Mouse (Mus musculus): Measurements from ENCODE around the gene Tysnd1. TPM values are rescaled to one million over a fixed set of nuclear protein-coding genes. Genes with fewer than 3 reads are reported as not detected.

The Tysnd1 gene
- polyA plus RNA-seq, 1 experiment from 2014 or later: 35.7 TPM

DNA sequence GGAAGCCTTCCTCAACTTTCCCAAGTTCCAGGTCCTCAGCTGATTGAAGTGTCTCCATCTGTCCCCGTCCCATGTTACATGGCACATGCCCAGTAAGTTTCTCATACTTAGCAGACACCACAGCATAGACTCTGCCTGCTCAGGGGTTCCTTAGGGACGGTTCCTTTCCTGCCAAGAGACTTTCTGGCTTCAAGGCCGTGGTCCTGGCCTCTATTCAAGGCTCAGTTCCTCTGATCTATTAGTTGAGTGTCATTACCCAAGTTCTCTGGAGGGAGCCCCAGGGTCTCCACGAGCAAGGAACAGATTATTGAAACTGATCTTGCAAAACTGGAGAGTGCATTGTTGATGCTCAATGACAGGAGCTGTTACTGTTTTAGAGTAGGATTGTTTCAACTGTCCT, 9.3 kb downstream of the Tysnd1 start:
- no peak for DNase-seq (ENCODE audit: low spot score)
- H3K9me3 ChIP-seq: no peaks in the 10 kb centered on the region
- no peaks in the 10 kb centered on the region for H3K27me3 ChIP-seq (ENCODE audit: insufficient read depth, poor library complexity, severe bottlenecking)
- no peak overlapping the region for H3K4me3 ChIP-seq
- peaks cover 35% of the 10 kb centered on the region for H3K36me3 ChIP-seq
- 82% methylated on average over 4 of the region's 4 CpGs for WGBS
- H3K4me1 ChIP-seq (replicated peaks): no peaks in the 10 kb centered on the region
- H3K27ac ChIP-seq: no peak overlapping the region

GRCm38 (mm10) chr10:61706412-61707375, 11.4 kb downstream of the Tysnd1 start:
- H3K4me3 ChIP-seq: no peak overlapping the region
- WGBS: 77% methylated on average over 6 of the region's 6 CpGs
- no peak overlapping the region for H3K27ac ChIP-seq
- no peak for DNase-seq (ENCODE audit: low spot score)
- H3K27me3 ChIP-seq (ENCODE audit: insufficient read depth, poor library complexity, severe bottlenecking): no peaks in the 10 kb centered on the region
- no peaks in the 10 kb centered on the region for H3K4me1 ChIP-seq (replicated peaks)
- no peaks in the 10 kb centered on the region for H3K9me3 ChIP-seq
- H3K36me3 ChIP-seq: peaks cover 25% of the 10 kb centered on the region

DNA sequence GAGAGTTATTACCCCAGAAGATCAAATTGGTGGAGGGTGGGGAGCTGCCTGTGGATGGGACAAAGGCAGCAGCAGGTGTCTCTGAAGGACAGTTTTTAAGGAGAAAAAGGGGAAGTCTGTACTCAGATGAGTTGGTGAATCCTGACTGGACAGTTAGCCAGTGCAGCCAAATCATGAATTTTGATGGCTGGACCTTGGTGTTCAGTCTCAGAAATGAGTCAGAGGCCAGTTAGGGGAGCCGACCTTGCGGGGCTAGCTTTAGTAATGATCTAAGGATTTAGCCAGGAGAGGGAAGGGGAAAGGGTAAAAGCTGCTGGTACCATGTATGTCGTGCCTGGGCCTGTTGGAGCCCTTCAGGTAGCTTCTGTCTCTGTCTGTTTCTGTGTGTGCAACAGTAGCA, 18.3 kb downstream of the Tysnd1 start:
- Histone ChIP-seq H3K27me3 (ENCODE audit: insufficient read depth, poor library complexity, severe bottlenecking) (peaks cover 54% of the 10 kb centered on the region), H3K9me3 (no peaks in the 10 kb centered on the region), H3K4me1 (replicated peaks) (peaks cover 15% of the 10 kb centered on the region), H3K36me3 (no peaks in the 10 kb centered on the region), H3K4me3 (no peak overlapping the region), H3K27ac (no peak overlapping the region)
- WGBS: 70% methylated on average over 3 of the region's 3 CpGs
- no peak for DNase-seq (ENCODE audit: low spot score)

- Histone ChIP-seq H3K4me1 (replicated peaks) (peaks cover 15% of the 10 kb centered on the region), H3K4me3 (no peak overlapping the region), H3K9me3 (no peaks in the 10 kb centered on the region), H3K27me3 (ENCODE audit: insufficient read depth, poor library complexity, severe bottlenecking) (peaks cover 54% of the 10 kb centered on the region), H3K27ac (no peak overlapping the region), H3K36me3 (no peaks in the 10 kb centered on the region)
- DNase-seq (ENCODE audit: low spot score): no peak
- WGBS: 90% methylated on average over 4 of the region's 4 CpGs
Observed at GRCm38 (mm10) chr10:61714146-61714545, 18.8 kb downstream of the Tysnd1 start.

- Histone ChIP-seq H3K4me1 (replicated peaks) (peaks cover 15% of the 10 kb centered on the region), H3K27ac (peak within 1 kb of the TSS; percentile 50; the same call in 1 of the 2 replicates), H3K36me3 (no peaks in the 10 kb centered on the region), H3K27me3 (ENCODE audit: insufficient read depth, poor library complexity, severe bottlenecking) (peaks cover 54% of the 10 kb centered on the region), H3K9me3 (no peaks in the 10 kb centered on the region), H3K4me3 (peak within 1 kb of the TSS; percentile 65)
- DNase-seq (ENCODE audit: low spot score): peak; percentile 78
- 15% methylated on average over 36 of the region's 36 CpGs for WGBS
Observed at GRCm38 (mm10) chr10:61714771-61715461, 19.6 kb downstream of the Tysnd1 start, which contains the start of gene Aifm2. Gene Aifm2 (plus strand): TSS chr10:61715263.

DNA sequence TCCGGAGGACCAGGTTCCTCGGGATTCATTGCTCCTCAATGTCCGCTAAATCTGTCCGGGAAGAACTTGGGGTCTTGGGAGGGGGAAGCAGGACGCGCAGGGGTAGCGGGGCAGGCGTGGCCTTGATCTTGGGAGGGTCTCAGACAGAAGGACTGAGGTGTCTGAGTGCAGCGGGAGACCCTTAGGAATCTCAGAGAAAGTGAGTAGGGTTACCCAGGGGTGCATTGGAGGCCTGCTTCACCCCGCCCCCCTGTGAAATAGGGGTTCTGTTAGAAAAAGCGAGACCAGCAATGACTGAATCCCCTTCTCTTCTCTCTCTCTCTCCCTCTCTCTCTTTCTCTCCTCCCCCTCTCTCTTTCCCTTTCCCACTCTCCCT, 20.1 kb downstream of the Tysnd1 start:
- Histone ChIP-seq H3K27me3 (ENCODE audit: insufficient read depth, poor library complexity, severe bottlenecking) (peaks cover 54% of the 10 kb centered on the region), H3K4me3 (peak overlapping the region; percentile 65), H3K9me3 (no peaks in the 10 kb centered on the region), H3K36me3 (no peaks in the 10 kb centered on the region), H3K4me1 (replicated peaks) (peaks cover 15% of the 10 kb centered on the region), H3K27ac (0 out of 2 replicates have a peak overlapping the region, but pooled peaks have one; percentile 50)
- 3% methylated on average over 11 of the region's 11 CpGs for WGBS
- DNase-seq (ENCODE audit: low spot score): no peak

- no peak for DNase-seq (ENCODE audit: low spot score)
- Histone ChIP-seq H3K4me3 (peak overlapping the region; percentile 65; the same call in 1 of the 2 replicates), H3K27me3 (ENCODE audit: insufficient read depth, poor library complexity, severe bottlenecking) (peaks cover 54% of the 10 kb centered on the region), H3K4me1 (replicated peaks) (peaks cover 15% of the 10 kb centered on the region), H3K36me3 (no peaks in the 10 kb centered on the region), H3K27ac (no peak overlapping the region), H3K9me3 (no peaks in the 10 kb centered on the region)
- 76% methylated on average over 7 of the region's 7 CpGs for whole genome bisulfite sequencing
Observed at GRCm38 (mm10) chr10:61715996-61716864, 20.9 kb downstream of the Tysnd1 start.

- DNase-seq (ENCODE audit: low spot score): no peak
- H3K4me1 ChIP-seq (replicated peaks): peaks cover 15% of the 10 kb centered on the region
- WGBS: 90% methylated on average over 12 of the region's 12 CpGs
- H3K27me3 ChIP-seq (ENCODE audit: insufficient read depth, poor library complexity, severe bottlenecking): peaks cover 49% of the 10 kb centered on the region
- H3K36me3 ChIP-seq: no peaks in the 10 kb centered on the region
- H3K9me3 ChIP-seq: no peaks in the 10 kb centered on the region
- no peak overlapping the region for H3K4me3 ChIP-seq
- H3K27ac ChIP-seq: no peak overlapping the region
Observed at GRCm38 (mm10) chr10:61717406-61718296, 22.3 kb downstream of the Tysnd1 start.

DNA sequence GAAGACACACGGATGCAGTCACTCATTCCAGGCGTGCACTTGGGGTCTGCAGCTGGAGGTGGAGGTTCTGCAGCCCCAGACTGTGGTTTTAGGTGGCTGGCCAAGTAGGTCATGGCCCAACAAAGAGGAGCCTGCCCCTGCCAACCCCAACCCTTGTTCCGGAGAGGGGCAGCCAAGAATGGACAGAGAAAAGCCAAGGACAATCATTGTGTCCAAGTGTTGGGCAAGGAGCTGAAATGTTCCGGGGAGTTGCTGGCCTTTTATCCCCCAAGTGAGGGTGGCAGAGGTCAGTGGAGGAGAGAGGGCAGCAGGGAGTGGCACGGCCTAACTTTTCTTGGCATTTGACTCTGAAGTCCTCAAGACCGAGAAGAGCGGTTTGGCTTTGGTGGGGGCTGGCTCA, 25.0 kb downstream of the Tysnd1 start:
- Histone ChIP-seq H3K27me3 (ENCODE audit: insufficient read depth, poor library complexity, severe bottlenecking) (peaks cover 28% of the 10 kb centered on the region), H3K4me1 (replicated peaks) (peaks cover 7% of the 10 kb centered on the region), H3K36me3 (no peaks in the 10 kb centered on the region), H3K9me3 (no peaks in the 10 kb centered on the region), H3K27ac (no peak overlapping the region), H3K4me3 (no peak overlapping the region)
- 86% methylated on average over 7 of the region's 7 CpGs for WGBS
- no peak for DNase-seq (ENCODE audit: low spot score)

- Histone ChIP-seq H3K9me3 (no peaks in the 10 kb centered on the region), H3K4me1 (replicated peaks) (no peaks in the 10 kb centered on the region), H3K36me3 (no peaks in the 10 kb centered on the region), H3K27me3 (ENCODE audit: insufficient read depth, poor library complexity, severe bottlenecking) (peaks cover 9% of the 10 kb centered on the region; the same call in 1 of the 2 replicates), H3K4me3 (no peak overlapping the region), H3K27ac (no peak overlapping the region)
- WGBS: 75% methylated on average over 3 of the region's 3 CpGs
- DNase-seq (ENCODE audit: low spot score): no peak
Observed at GRCm38 (mm10) chr10:61722215-61722614, 26.9 kb downstream of the Tysnd1 start.

DNA sequence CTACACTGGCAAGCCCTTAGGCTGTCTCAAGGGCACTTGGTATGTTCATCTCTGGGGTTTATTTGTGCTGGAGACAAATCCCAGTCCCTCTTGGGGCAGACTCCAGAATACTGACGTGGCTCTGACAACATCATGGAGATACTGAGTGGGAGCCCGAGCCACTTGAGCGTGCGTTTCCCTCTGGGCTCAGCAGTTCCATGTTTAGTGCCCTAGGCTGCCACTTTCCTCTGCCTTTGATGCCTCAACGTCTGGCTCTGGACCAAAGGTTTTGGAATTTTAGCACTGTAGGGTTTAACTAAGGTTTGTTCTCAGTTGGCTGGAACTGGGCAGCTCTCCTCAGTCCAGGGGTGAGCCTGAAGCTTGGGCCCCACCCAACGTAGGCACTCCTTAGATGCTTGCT, 28.0 kb downstream of the Tysnd1 start:
- H3K36me3 ChIP-seq: no peaks in the 10 kb centered on the region
- 77% methylated on average over 6 of the region's 6 CpGs for WGBS
- DNase-seq (ENCODE audit: low spot score): no peak
- no peak overlapping the region for H3K4me3 ChIP-seq
- H3K4me1 ChIP-seq (replicated peaks): no peaks in the 10 kb centered on the region
- H3K27ac ChIP-seq: no peak overlapping the region
- no peaks in the 10 kb centered on the region for H3K9me3 ChIP-seq
- peaks cover 3% of the 10 kb centered on the region; the same call in 1 of the 2 replicates for H3K27me3 ChIP-seq (ENCODE audit: insufficient read depth, poor library complexity, severe bottlenecking)
